19 mouse cellular contexts compared by ENCODE assay signal in genomic region chr9:71220401-71220800, GRCm38 (mm10). TPM values are rescaled to one million over a fixed set of nuclear protein-coding genes. Genes with fewer than 3 reads are reported as not detected.
DNase-seq lines count a peak whose midpoint lies in the region; ATAC-seq lines count a peak whose summit lies in the region.
"Had no signal": no experiment of that assay in that cellular context is flagged by ENCODE, and none has a peak within 500 bp of the region (broad histone marks: within the 10 kb centered on the region; RNA-seq: fewer than 3 reads in every experiment).

No protein-coding gene starts in this region.

- DNase-seq in adrenal gland, adult 2 months: peak; percentile 59
- no peak for DNase-seq in adrenal gland, postnatal 10 days
- peak; percentile 56 for DNase-seq in heart, adult 11 months
- DNase-seq in heart, adult 8-10 months (ENCODE audit: low spot score): no peak
- DNase-seq in adrenal gland, postnatal 14 days: peak; percentile 14
- peak; percentile 13 for DNase-seq in adrenal gland, postnatal 25 days
- no peak for DNase-seq in neural tube, embryonic 10.5 days (ENCODE audit: extremely low spot score, low spot score)
- DNase-seq: cerebellum, adult 11-12 months; cerebellum, adult 2 months; cerebellum, adult 9-10 months; cerebellum, postnatal 10 days; cerebellum, postnatal 25 days had no signal

- ATAC-seq in erythroid progenitor cell, adult 5-6 weeks (replicated peaks; ENCODE audit: low FRiP score, poor library complexity, severe bottlenecking): no peak
- ATAC-seq: forebrain, embryonic 14.5 days; forebrain, embryonic 16.5 days had no signal

RNA-seq across cellular contexts. Expression of gene Aldh1a2, which starts 4.8 kb away (rescaled TPM):
- 10 to 100 TPM; 65.6 to 92.9 TPM for total RNA-seq in adrenal gland, adult 2 months (2021)
- polyA plus RNA-seq in adrenal gland, adult 2 months (2012; rRNA removed): 17.9 and 19.1 TPM in 2 replicates
- 10 to 100 TPM; 29.3 to 35.4 TPM for total RNA-seq in adrenal gland, postnatal 10 days (2021)
- 1 to 10 TPM; 4.6 to 9.8 (median 6.2) TPM for total RNA-seq in heart, adult 8-10 months (2022)
- 50.3 and 53.0 TPM in 2 replicates for total RNA-seq in adrenal gland, postnatal 14 days (2021)
- 73.6 and 78.5 TPM in 2 replicates for total RNA-seq in adrenal gland, postnatal 25 days (2021)
- total RNA-seq in erythroid progenitor cell, adult 5-6 weeks (2015; ENCODE audit: low replicate concordance): not detected in 2 replicates
- total RNA-seq in erythroid progenitor cell, adult 5-6 weeks (2017; ENCODE audit: low replicate concordance): 0.26 TPM in 1 of 2 replicates, not detected in the other
- total RNA-seq: MEL had no signal

RNA-seq across cellular contexts. Expression of gene Aqp9, which starts 51.9 kb away (rescaled TPM):
- 1 to 10 TPM in 1 of 2 experiments, under 1 TPM in 1; 0.28 to 1.1 TPM for total RNA-seq in adrenal gland, adult 2 months (2021)
- 0.27 and 0.51 TPM in 2 replicates for polyA plus RNA-seq in adrenal gland, adult 2 months (2012; rRNA removed)
- total RNA-seq in adrenal gland, postnatal 10 days (2021): 10 to 100 TPM; 17.2 to 35.8 TPM
- 1 to 10 TPM in 1 of 4 experiments, not detected in 3; 1.5 TPM for total RNA-seq in heart, adult 8-10 months (2022)
- 1.6 and 20.3 TPM in 2 replicates for total RNA-seq in adrenal gland, postnatal 14 days (2021)
- total RNA-seq in adrenal gland, postnatal 25 days (2021): 0.36 and 1.5 TPM in 2 replicates
- 23.4 and 28.1 TPM in 2 replicates for total RNA-seq in erythroid progenitor cell, adult 5-6 weeks (2015; ENCODE audit: low replicate concordance)
- 33.5 and 50.6 TPM in 2 replicates for total RNA-seq in erythroid progenitor cell, adult 5-6 weeks (2017; ENCODE audit: low replicate concordance)
- polyA plus RNA-seq: embryonic facial prominence, embryonic 10.5 days; embryonic facial prominence, embryonic 12.5 days; forebrain, embryonic 10.5 days had no signal

Comparison
In these comparisons a context has a peak if more than half of its experiments do, and no peak if none do; other contexts are left out.
1. DNase-seq: peak in adrenal gland, adult 2 months (single experiment), heart, adult 11 months (single experiment), adrenal gland, postnatal 14 days (single experiment) and adrenal gland, postnatal 25 days (single experiment); none in adrenal gland, postnatal 10 days (single experiment), heart, adult 8-10 months (single experiment) and neural tube, embryonic 10.5 days (single experiment).
2. RNA of gene Aldh1a2, which starts 4.8 kb away (total RNA-seq): 65.6 to 92.9 TPM in adrenal gland, adult 2 months, 73.6 to 78.5 TPM in adrenal gland, postnatal 25 days, 50.3 to 53.0 TPM in adrenal gland, postnatal 14 days, 29.3 to 35.4 TPM in adrenal gland, postnatal 10 days and 4.6 to 9.8 TPM in heart, adult 8-10 months; 0.26 TPM in erythroid progenitor cell, adult 5-6 weeks; every median in the first group is over 4 times any median in the second.